Mouse (Mus musculus): ENCODE data around the gene Kif9. TPM values are rescaled to one million over a fixed set of nuclear protein-coding genes. Genes with fewer than 3 reads are reported as not detected.

Gene Kif9
- polyA plus RNA-seq, 1 experiment from 2014 or later = 4.7 TPM

DNA sequence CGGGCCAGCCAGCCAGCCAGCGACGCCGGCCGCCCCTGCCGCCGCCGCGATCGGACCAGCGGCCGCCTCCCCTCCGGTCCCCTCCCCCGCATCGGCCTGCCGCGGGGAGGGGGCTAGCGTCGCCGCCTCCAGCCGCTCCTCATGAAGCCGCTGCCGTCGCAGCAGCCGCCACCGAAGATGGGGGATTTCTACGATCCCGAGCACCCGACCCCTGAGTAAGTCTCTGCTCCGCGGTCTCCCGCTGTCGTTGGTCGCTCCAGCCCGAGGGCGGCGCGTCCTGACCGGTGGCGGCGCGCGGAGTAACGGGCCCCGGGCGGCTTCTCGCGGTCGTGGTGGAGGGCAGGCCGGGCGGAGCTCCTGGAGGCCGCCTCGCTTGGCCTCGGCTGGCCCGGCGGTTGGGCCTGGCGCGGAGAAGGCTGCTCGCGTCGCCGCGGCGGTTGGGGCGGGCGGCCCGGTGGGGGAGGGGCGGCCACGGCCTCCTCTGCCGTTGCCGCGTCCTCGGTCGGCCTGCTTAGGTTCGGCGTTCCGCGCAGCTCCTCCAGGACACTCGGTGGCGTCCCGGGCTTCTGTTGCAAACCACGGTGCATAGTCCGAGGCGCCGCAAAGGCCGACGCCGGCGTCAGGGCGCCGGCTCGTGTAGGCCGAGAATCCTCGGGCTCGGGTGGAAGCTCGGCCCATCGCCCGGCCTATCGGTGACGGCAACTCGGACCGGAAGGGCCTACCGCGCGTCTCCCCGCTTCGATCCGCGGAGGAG, 56.0 kb downstream of the Kif9 start, which contains the start of gene Setd2:
Setd2 (plus strand) TSS at position 60 of the 754 bp plus-strand sequence.
- no peaks in the 10 kb centered on the region for H3K36me3 ChIP-seq (ENCODE audit: control insufficient read depth, insufficient read depth, low read length)
- peak within 1 kb of the TSS; percentile 92 for H3K9ac ChIP-seq (ENCODE audit: low read depth, low read length)
- H3K27me3 ChIP-seq (ENCODE audit: control insufficient read depth, insufficient read depth, low read depth, low read length) = no peaks in the 10 kb centered on the region
- peak within 1 kb of the TSS; percentile 81 for H3K4me3 ChIP-seq (ENCODE audit: low read depth, low read length)
- H3K9me3 ChIP-seq (replicated peaks; ENCODE audit: control insufficient read depth, low read length, poor library complexity, severe bottlenecking) = no peaks in the 10 kb centered on the region
- H3K4me1 ChIP-seq (ENCODE audit: control insufficient read depth, insufficient read depth, low read length) = peaks cover 37% of the 10 kb centered on the region
- peak within 1 kb of the TSS; percentile 77 for H3K4me2 ChIP-seq (ENCODE audit: low read length)
- peak within 1 kb of the TSS; percentile 99 for H3K27ac ChIP-seq (ENCODE audit: low read length)
- WGBS = under 1% methylated on average over 76 of the region's 109 CpGs
- ATAC-seq = peak; percentile 72

DNA sequence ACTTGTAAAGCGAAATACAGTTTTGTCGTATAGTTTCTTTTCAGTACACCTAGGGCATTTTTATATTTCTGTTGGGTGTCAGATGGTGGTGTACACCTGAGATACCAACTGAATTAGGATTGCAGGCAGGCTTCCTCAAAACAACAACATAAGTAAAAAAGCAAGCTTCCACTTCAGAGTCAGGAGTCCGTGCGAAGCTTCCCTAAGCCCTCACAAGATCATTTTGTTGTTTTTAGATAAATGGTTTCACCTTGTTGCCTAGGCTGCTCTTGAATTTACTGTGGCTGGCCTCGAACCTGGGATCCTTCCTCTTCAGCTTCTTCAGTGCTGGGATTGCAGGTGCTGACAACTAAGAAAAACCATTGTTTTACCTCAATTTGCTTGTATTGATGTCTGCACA, 56.9 kb downstream of the Kif9 start:
- H3K27me3 ChIP-seq (ENCODE audit: control insufficient read depth, insufficient read depth, low read depth, low read length) = no peaks in the 10 kb centered on the region
- H3K4me2 ChIP-seq (ENCODE audit: low read length) = peak overlapping the region; percentile 77
- H3K36me3 ChIP-seq (ENCODE audit: control insufficient read depth, insufficient read depth, low read length) = no peaks in the 10 kb centered on the region
- H3K27ac ChIP-seq (ENCODE audit: low read length) = no peak overlapping the region; the same call in 1 of the 2 replicates
- no peak for ATAC-seq
- no peaks in the 10 kb centered on the region for H3K9me3 ChIP-seq (replicated peaks; ENCODE audit: control insufficient read depth, low read length, poor library complexity, severe bottlenecking)
- peak overlapping the region; percentile 81 for H3K4me3 ChIP-seq (ENCODE audit: low read depth, low read length)
- WGBS = 48% methylated on average over 5 of the region's 5 CpGs
- peaks cover 37% of the 10 kb centered on the region for H3K4me1 ChIP-seq (ENCODE audit: control insufficient read depth, insufficient read depth, low read length)
- H3K9ac ChIP-seq (ENCODE audit: low read depth, low read length) = peak overlapping the region; percentile 92

DNA sequence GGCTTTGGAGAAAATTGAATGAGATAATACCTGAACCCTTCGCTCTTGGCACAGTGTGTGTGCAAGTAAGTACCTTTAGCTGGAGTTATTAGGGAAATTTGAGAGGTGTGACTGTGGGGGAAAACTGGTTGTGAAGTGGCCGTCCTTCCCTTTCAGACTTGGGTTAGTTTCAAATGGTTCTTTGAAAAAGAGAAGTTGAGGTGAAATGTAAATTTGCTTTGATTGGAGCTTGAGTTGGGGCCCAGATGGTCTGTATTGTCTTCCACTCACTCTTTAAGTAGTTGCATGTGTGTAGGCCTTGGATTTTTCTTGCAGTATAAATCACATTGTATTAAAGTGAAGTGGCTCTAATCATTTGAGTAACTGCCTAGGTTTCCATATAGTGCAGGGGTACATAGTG, 58.4 kb downstream of the Kif9 start:
- Histone ChIP-seq H3K4me1 (ENCODE audit: control insufficient read depth, insufficient read depth, low read length) (peaks cover 37% of the 10 kb centered on the region), H3K27ac (ENCODE audit: low read length) (no peak overlapping the region), H3K27me3 (ENCODE audit: control insufficient read depth, insufficient read depth, low read depth, low read length) (no peaks in the 10 kb centered on the region), H3K9ac (ENCODE audit: low read depth, low read length) (no peak overlapping the region), H3K36me3 (ENCODE audit: control insufficient read depth, insufficient read depth, low read length) (no peaks in the 10 kb centered on the region), H3K4me2 (ENCODE audit: low read length) (no peak overlapping the region; the same call in 1 of the 2 replicates), H3K4me3 (ENCODE audit: low read depth, low read length) (no peak overlapping the region), H3K9me3 (replicated peaks; ENCODE audit: control insufficient read depth, low read length, poor library complexity, severe bottlenecking) (no peaks in the 10 kb centered on the region)
- no peak for ATAC-seq
- WGBS = 79% methylated on average over 2 of the region's 2 CpGs

DNA sequence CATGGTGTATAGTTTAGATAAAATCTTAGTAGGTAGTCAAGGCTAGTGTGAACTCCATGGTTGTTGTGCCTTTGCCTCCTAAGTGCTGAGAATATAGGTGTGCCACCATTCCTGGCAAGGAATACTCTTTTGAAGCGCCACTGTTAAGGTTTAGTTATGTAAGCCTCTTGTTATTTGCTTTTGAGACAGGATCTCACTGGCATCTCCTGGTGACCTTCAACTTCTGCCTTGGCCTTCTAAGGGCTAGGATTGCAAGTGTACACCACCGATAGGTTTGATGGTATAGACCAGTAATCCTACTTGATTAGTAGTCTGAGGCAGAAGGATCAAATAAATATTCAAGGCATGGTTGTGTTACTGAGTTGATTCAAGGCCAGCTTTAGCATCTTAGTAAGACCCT, 59.9 kb downstream of the Kif9 start:
- no peak overlapping the region for H3K4me3 ChIP-seq (ENCODE audit: low read depth, low read length)
- ATAC-seq = no peak
- H3K27ac ChIP-seq (ENCODE audit: low read length) = no peak overlapping the region
- H3K36me3 ChIP-seq (ENCODE audit: control insufficient read depth, insufficient read depth, low read length) = no peaks in the 10 kb centered on the region
- H3K9me3 ChIP-seq (replicated peaks; ENCODE audit: control insufficient read depth, low read length, poor library complexity, severe bottlenecking) = no peaks in the 10 kb centered on the region
- no peak overlapping the region for H3K9ac ChIP-seq (ENCODE audit: low read depth, low read length)
- 88% methylated on average over 2 of the region's 2 CpGs for WGBS
- H3K4me1 ChIP-seq (ENCODE audit: control insufficient read depth, insufficient read depth, low read length) = peaks cover 31% of the 10 kb centered on the region
- H3K4me2 ChIP-seq (ENCODE audit: low read length) = no peak overlapping the region
- no peaks in the 10 kb centered on the region for H3K27me3 ChIP-seq (ENCODE audit: control insufficient read depth, insufficient read depth, low read depth, low read length)

DNA sequence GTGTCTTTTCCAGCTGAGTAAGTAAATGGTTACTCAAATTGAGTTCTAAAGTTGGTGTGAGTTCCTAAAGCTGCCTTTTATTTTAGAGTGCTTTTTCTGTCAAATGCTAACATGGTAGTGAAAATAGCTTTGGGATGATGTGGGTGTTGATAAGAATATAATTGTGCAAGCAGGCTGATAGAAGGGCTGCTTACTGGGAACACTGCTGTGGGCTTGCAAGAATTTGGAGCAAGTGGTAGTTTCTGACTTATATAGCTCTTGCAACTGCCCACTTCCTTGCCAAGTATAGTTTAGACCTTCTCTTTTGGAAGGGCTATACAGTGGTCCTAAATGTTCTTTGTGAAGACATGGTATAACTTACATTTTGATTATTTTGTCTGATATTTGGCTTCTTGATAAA, 61.8 kb downstream of the Kif9 start:
- no peak for ATAC-seq
- Histone ChIP-seq H3K9ac (ENCODE audit: low read depth, low read length) (no peak overlapping the region), H3K27ac (ENCODE audit: low read length) (no peak overlapping the region), H3K4me3 (ENCODE audit: low read depth, low read length) (no peak overlapping the region), H3K27me3 (ENCODE audit: control insufficient read depth, insufficient read depth, low read depth, low read length) (no peaks in the 10 kb centered on the region), H3K4me1 (ENCODE audit: control insufficient read depth, insufficient read depth, low read length) (peaks cover 31% of the 10 kb centered on the region), H3K36me3 (ENCODE audit: control insufficient read depth, insufficient read depth, low read length) (no peaks in the 10 kb centered on the region), H3K4me2 (ENCODE audit: low read length) (no peak overlapping the region), H3K9me3 (replicated peaks; ENCODE audit: control insufficient read depth, low read length, poor library complexity, severe bottlenecking) (no peaks in the 10 kb centered on the region)

GRCm38 (mm10) chr9:110541988-110542387, 65.2 kb downstream of the Kif9 start:
- no peak overlapping the region for H3K4me3 ChIP-seq (ENCODE audit: low read depth, low read length)
- H3K9ac ChIP-seq (ENCODE audit: low read depth, low read length) = no peak overlapping the region
- no peaks in the 10 kb centered on the region for H3K27me3 ChIP-seq (ENCODE audit: control insufficient read depth, insufficient read depth, low read depth, low read length)
- H3K4me2 ChIP-seq (ENCODE audit: low read length) = no peak overlapping the region
- ATAC-seq = no peak
- no peak overlapping the region for H3K27ac ChIP-seq (ENCODE audit: low read length)
- WGBS = 95% methylated on average over 4 of the region's 4 CpGs
- no peaks in the 10 kb centered on the region for H3K9me3 ChIP-seq (replicated peaks; ENCODE audit: control insufficient read depth, low read length, poor library complexity, severe bottlenecking)
- no peaks in the 10 kb centered on the region for H3K36me3 ChIP-seq (ENCODE audit: control insufficient read depth, insufficient read depth, low read length)
- 0 out of 2 replicates have a peak, but pooled peaks cover 2% of the 10 kb centered on the region for H3K4me1 ChIP-seq (ENCODE audit: control insufficient read depth, insufficient read depth, low read length)

GRCm38 (mm10) chr9:110548261-110548660, 71.5 kb downstream of the Kif9 start:
- Histone ChIP-seq H3K9me3 (replicated peaks; ENCODE audit: control insufficient read depth, low read length, poor library complexity, severe bottlenecking) (no peaks in the 10 kb centered on the region), H3K9ac (ENCODE audit: low read depth, low read length) (no peak overlapping the region), H3K27ac (ENCODE audit: low read length) (no peak overlapping the region), H3K36me3 (ENCODE audit: control insufficient read depth, insufficient read depth, low read length) (peaks cover 44% of the 10 kb centered on the region), H3K27me3 (ENCODE audit: control insufficient read depth, insufficient read depth, low read depth, low read length) (no peaks in the 10 kb centered on the region), H3K4me3 (ENCODE audit: low read depth, low read length) (no peak overlapping the region), H3K4me2 (ENCODE audit: low read length) (no peak overlapping the region), H3K4me1 (ENCODE audit: control insufficient read depth, insufficient read depth, low read length) (no peaks in the 10 kb centered on the region)
- no peak for ATAC-seq
- WGBS = 97% methylated on average over 19 of the region's 19 CpGs

GRCm38 (mm10) chr9:110568309-110568708, 91.6 kb downstream of the Kif9 start:
- Histone ChIP-seq H3K4me1 (ENCODE audit: control insufficient read depth, insufficient read depth, low read length) (no peaks in the 10 kb centered on the region), H3K4me3 (ENCODE audit: low read depth, low read length) (no peak overlapping the region), H3K9me3 (replicated peaks; ENCODE audit: control insufficient read depth, low read length, poor library complexity, severe bottlenecking) (no peaks in the 10 kb centered on the region), H3K27ac (ENCODE audit: low read length) (no peak overlapping the region), H3K4me2 (ENCODE audit: low read length) (no peak overlapping the region), H3K9ac (ENCODE audit: low read depth, low read length) (no peak overlapping the region), H3K36me3 (ENCODE audit: control insufficient read depth, insufficient read depth, low read length) (peaks cover 21% of the 10 kb centered on the region), H3K27me3 (ENCODE audit: control insufficient read depth, insufficient read depth, low read depth, low read length) (no peaks in the 10 kb centered on the region)
- no peak for ATAC-seq
